Mouse (Mus musculus) kidney, postnatal 4 days (tissue): ENCODE results near the gene Zfand2b.

Experiments used
- DNase-seq, 2 experiments: peaks; one replicate each; pipeline ENCODE4 v3.0.0; 2021; ENCODE audit warnings: mixed read lengths in 2 of 2

Gene Zfand2b

GRCm38 (mm10) chr1:75214886-75215285, 46.4 kb downstream of the Zfand2b start:
- DNase-seq = peak; percentile 43 to 68

- no peak for DNase-seq
Measured at GRCm38 (mm10) chr1:75215785-75216184, 47.3 kb downstream of the Zfand2b start.

GRCm38 (mm10) chr1:75216797-75217585, 48.5 kb downstream of the Zfand2b start:
- DNase-seq = no peak

- no peak for DNase-seq
Measured at GRCm38 (mm10) chr1:75217893-75218226, 49.4 kb downstream of the Zfand2b start.

- DNase-seq = peak; percentile 41 to 45
Measured at GRCm38 (mm10) chr1:75218227-75219001, 50.0 kb downstream of the Zfand2b start.

GRCm38 (mm10) chr1:75219078-75219477, 50.6 kb downstream of the Zfand2b start:
- DNase-seq = peak; percentile 90 to 93

- peak; percentile 68 to 79 for DNase-seq
Measured at GRCm38 (mm10) chr1:75219531-75219930, 51.1 kb downstream of the Zfand2b start, which contains the start of gene Tuba4a. Tuba4a (minus strand) TSS chr1:75219865.
